Mouse (Mus musculus): ENCODE data around the gene Blvrb.
A peak's percentile ranks its signal among the peaks of the same experiment; 100 is the strongest.

DNA sequence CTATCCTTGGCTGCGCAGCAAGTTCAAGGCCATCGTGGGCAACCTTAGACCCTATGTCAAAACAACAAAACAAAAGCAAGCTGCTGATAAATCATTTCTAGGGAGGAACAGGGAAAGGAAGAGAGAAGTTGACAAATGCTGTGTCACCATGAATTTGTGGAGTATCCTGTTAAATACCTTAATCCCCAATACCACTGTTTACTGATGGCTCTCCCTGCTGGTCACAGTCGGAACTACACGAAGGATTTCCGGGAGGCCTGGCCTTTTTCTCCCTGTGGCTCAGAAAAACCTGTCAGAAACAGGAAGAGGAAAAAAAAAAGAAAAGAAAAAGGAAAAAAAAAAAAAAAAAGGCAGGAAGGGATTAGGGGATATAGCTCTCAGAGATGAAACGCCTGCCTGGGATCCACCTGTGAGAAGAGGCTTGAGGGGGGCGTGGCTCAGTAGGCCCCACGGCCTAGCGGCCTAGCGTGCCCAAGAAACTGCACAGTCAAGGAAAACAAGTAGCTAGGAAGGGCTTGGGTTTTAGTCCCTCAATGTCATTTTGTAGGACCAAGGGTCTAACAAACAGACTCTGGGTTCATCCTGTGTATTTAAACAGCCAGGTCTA lies 1.6 kb downstream of the Blvrb start:
- TF ChIP-seq CTCF (IDR thresholded peaks at IDR 0.05; ENCODE audit: insufficient read depth, low read length) (peak; percentile 59), POLR2A (IDR thresholded peaks at IDR 0.05; ENCODE audit: borderline replicate concordance, extremely low read depth, low read depth, low read length) (no peak)

Data from lung, adult 2 months (tissue).